Mouse (Mus musculus) spleen, postnatal 10 days (tissue): Measurements from ENCODE around the gene Rln3.

Source experiments
- DNase-seq, 2 experiments: peaks; one replicate each; pipeline ENCODE4 v3.0.0; 2021 to 2022; ENCODE audit warnings: low spot score in 2 of 2

Gene Rln3

DNA sequence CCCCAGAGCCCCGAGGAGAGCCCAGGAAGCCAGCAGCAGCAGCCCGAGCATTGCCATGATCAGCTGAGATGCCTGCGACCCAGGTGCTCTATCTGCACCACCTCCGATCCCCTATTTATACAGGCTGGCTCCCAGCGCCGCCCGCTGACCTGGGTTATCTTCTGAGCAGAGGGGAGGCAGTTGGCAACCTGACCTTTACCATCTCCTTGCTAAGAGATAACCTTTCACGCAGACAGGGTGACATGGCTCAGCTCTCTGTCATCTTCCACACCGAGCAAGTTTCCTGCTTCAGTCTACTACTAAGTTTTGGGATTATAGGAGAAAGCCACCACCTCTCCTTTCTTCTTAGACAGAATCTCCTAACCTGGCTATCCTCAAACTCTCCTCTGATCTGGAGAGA lies at the start of gene Rln3:
Gene Rln3 (minus strand): TSS at position 101 of the 400 bp plus-strand sequence.
- no peak for DNase-seq

DNA sequence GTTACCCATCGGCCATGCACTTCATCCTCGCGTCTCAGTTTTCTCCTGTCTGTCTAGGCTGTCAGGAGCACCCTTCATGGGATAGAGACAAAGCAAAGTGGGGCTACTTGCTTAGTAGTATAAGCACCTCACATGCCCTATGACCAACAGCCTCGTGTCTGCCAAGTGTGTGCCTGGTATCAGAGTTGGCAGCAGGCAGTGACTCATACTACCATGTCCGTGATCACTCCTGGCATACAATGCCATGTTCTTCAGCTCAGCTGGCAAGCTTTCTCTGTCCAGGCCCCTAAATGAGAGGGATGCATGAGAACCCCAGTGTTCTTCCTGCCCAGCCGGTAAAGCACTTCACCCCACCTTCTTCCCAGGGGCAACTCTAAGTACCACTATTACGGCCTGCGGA lies 45.8 kb upstream of the Rln3 start:
- DNase-seq: no peak

DNA sequence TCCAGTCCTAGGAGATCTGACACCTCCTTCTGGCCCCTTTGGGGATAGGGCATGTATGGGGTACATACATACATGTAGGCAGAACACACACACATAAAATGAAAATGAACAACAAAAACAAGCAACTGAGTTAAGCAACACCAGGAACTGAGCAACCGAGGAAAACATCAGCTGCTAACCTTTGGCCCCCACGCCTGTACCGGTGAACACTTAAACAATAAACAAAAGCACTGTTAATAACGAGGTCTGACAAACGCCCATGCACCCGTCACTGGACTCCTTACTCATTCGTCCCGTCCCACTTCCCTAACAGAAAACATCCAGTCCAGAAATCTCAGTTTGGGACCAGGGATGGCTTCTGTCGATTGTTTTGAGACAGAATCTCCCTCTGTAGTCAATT lies 44.5 kb upstream of the Rln3 start:
- DNase-seq: no peak

DNA sequence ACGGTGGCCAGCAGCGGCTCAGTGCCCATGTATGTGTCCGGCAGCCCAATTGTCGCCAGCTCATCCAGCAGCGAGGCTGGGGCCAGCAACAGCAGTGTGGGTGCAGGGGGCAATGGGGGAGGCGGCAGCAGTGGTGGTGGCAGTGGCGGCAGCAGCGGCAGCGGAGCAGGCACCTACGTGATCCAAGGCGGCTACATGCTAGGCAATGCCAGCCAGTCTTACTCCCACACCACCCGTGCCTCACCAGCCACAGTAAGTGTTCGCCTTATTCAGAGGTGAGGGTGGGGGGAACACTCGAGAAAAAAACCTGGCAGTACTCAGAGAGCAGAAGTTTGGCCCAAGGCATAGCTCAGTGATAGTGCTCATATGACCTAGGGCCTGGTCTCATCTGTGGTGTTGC lies 43.0 kb upstream of the Rln3 start:
- no peak for DNase-seq

DNA sequence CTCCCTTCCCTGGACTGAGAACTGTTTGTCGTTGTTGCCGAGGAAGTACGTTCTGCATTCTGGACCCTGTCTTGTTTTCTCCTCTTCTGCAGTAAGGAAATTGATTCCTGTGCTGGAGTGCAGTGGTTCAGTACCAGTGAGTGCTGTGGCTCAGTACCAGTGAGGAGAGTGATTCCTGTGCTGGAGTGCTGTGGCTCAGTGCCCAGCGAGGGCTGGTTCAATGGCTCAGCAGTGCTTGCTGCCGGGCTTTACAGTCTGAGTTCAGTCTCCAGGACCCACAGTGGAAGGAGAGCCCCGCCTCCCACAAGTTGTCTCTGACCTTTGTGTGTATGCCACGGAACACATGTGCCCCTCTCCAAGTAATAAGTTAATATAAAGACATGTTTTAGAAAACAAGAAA lies 42.4 kb upstream of the Rln3 start:
- no peak for DNase-seq

DNA sequence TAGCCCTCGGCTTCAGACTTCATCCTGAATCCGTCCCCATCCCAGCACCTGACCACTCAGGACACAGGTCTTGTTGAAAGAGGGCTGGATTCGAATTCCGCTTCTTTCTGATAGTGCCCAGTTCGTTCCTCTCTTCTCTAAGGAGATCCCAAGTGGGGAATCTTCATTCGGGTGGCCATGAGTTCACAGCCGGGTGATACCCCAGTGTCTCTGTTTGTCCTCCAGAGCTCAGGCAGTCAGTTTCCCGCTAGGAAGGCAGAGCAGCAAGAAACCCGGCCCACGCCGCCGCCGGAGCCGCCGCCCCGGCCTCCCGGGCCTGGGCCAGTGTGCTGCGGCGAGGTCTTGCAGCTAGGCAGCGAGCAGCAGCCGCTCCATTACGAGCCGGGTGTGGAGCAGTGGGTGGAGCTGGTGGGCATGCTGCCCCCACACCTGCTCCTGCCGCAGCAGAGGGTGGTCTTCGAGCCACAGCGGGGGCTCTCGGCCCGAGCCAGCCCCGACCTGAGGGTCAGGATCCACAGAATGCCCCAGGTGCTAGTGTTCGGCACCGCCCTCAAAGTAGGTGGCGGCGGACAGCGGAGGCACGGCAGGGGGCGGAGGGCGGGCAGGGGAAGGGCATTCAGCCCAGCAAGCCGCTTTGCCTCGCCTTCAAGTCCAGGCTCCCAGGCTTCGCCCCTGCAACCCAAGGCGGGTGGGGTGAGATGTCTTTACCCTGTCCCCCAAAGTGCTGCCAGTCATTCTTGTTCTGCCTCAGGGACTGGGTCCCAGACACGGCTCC lies 39.7 kb upstream of the Rln3 start:
- DNase-seq: no peak

DNA sequence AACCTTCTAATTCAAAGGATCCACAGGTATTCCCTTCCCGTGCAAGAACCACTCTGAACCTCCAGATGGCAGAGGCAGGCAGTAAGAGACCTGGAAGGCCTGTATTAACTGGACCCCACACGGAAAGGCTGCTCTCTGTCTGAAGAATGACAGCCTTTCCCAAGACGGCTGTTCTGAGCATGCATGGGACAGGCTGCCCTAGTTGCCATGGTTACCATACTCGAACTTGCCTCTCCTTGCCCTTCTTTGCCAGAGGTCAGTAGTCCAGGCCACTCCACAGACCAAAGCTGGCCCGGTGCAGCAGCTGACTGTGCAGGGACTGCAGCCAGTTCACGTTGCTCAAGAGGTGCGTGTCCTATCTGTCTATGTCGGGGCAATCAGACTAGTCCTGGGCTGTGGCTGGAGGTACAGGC lies 39.0 kb upstream of the Rln3 start:
- DNase-seq: no peak

DNA sequence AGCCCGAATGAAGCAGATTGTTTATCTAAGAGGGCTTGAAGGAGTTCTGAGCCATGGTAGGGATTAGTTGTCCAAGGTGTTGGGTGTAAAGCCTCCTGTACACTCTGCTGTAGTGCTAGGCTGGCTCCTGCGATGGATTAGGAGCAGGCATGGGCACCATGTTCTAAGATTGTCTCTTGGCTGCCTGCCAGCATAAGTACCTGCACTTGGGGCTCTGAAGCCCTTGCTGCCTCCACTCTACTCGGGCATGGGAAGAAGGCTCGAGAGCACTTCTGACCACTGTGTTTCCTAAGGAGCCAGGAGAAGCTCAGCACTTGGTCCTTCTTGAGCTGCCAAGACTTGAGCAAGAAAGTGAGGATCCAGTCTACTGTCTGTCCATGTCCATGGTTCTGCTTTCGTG lies 34.4 kb upstream of the Rln3 start:
- no peak for DNase-seq

DNA sequence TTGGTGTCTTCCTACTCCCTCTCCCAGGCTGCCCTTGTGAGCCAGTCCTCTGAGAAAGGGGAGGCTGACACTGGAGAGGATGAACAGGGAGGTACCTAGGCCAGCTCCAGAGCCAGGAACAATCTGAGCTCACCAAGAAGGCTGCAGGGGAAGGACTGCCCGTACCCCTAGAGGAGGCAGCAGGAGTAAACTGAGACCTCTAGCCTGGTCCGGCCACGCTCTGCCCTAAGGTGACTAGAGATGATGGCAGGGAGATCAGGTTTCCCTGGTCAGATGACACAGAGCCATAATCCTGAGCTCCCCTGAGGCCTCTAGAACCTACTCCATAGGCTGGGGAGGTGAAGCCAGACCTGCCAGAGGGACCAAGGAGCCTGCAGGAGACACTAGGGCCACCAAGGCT lies 32.0 kb upstream of the Rln3 start:
- no peak for DNase-seq

DNA sequence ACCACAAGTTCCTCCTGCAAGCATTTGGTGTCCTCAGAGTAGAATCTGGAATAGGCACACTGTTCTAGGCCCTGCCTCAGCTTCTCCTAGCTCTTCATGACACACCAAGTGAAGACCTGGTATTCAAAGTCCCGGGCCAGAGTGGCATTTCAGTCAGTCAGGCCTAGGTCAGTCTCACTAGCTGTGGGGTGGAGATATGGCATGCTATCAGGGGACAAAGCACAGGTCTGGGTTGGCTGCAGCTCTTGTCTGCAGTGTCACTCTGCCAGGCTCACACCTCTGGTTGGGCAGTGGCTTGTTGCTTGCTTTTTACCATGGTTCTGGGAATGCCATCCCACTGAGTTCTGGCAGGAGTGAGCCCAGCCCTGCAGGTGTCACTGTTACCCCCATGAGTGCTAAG lies 31.6 kb upstream of the Rln3 start:
- DNase-seq: no peak

DNA sequence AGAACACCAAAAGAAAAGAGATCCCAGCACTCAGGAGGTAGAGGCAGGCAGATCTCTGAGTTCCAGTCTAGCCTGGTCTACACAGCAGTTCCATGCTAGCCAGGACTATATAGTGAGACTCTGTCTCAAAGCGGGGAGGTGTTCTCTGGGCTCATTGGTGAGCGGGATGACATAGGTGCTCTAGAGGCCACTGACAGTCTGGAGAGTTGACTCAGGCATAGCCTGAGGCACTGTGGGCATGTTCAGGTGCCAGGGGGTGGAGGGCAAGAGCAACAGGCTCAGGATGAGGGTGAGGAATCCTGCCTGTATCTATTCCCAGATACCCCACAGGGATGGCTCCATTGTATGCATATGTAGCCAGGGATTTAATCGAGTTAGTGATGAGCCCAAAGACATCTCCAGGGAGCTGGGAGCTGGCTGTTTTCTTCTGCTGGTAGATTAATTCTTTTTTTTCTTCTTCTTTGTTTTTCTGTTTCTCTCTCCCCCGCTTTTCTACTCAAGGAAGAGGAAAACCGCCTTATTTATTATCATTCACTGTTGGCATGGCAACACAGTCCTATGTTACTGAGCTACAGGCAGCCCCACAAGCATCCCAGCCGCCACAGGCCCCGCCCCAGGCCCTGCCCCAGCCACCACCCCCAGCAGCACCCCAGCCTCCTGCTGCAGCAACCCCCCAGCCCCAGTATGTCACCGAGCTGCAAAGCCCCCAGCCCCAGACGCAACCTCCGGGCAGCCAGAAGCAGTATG lies 28.6 kb upstream of the Rln3 start:
- DNase-seq: no peak

DNA sequence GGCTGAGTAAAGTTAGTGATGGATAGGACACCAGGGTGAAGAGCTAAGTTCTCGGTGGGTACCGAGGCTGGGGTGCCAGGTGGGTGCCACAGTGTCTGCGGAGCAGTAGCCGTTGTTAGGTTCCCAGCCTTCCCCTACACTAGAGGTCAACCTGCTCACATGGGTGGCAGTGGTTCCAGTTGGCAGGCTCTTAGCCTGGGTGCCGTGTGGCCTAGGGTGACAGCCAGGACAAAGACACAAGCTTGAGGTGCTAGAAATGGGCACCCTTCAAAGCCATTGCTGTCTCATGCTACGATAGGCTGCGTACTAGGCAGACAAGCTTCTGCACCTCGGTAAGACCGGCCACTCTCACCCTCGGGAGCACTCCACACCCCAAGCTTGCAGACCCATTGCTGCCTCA lies 27.5 kb upstream of the Rln3 start:
- no peak for DNase-seq

DNA sequence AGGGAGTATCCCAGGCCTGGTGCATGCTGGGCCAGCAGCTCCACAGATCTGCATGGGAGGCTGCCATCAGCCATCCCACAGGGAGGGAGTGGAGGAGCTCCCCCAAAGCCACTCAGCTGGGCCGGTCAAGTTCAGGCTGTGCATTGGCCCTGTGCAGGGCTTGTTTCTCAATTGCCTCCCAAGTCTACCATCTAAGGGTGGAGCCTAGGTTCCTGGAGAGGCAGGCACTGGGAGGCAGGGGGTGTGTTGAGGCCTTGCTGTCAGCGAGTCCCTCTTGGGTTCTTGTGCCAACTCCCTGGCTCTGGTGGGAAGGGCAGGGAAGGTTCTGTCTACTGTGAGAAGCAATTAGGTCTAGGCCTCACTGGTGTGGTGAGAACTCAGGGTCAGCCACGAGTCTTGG lies 27.1 kb upstream of the Rln3 start:
- no peak for DNase-seq

DNA sequence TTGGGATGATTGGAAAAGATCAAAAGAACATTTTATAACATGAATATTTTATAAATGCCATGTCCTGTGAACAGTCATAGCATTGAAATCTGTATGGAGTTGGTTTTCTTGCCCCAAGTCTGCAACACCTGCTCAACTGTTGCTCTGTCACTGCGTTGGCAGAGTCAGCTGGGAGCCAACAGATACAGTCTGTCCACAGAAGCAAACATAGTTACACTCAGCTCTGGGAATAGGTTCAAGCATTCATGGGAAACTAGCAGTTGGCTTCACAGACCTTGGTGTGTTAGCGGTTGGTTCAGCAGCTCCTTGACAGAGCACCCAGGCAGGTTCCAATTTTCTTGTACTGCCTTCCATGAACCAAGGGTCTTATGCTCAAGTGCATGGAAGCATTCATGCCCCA lies 25.9 kb upstream of the Rln3 start:
- no peak for DNase-seq

DNA sequence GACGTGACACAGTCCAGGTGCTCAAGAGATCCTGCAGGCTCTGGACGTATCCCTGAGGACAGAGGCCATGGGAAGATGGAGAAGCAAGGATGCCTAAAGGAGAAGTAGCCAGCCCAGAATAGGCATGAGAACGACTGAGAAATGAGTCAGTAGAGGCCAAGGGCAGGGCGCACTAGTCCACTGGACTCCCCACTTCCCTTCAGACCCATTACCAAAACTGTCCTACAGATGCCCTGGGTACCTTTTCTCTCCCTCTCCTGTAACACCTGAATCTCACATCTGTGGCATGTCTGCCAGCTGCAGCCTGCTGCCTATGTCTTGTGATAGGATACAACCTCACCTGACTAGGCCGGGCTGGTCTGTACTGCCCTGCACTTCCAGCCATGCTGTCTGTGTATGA lies 25.4 kb upstream of the Rln3 start:
- DNase-seq: no peak

DNA sequence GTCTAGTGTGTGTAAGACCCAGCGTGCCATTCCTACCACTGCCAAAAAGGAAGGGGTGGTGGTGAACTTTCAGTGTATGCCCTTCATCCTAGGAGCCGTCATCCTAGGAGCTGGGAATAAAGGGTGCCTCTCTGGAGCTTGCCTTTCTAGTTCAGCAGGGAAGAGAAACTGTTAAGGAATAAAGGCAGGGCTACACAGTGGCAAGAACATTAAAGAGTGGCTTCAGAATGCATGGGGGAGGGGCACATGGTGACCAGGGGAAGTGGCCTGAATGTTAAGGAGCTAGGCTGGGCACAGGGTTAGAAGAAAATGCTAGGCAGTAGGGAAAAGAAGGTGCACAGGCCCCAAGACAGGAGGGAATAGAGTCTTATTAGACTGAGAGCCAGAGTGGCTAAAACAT lies 24.9 kb upstream of the Rln3 start:
- DNase-seq: no peak

DNA sequence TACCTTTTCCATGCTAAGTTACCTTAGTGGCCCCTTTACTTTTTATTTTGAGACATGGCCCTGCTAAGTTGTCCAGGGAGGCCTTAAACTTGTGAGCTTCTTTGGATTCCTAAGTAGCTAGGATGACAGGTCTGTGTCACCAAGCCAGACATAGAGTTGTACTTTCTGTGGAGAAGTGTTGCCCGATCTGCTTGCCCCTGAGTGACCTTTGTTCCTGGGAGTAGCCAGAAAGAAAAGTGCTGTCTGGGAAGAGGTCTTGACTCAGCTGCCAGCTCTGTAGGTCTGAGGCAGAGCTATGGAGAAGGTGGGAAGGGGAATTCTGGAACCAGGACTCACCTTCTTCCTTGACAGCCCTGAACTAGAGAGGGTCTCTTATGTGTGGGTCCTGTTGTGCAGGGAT lies 24.4 kb upstream of the Rln3 start:
- no peak for DNase-seq

DNA sequence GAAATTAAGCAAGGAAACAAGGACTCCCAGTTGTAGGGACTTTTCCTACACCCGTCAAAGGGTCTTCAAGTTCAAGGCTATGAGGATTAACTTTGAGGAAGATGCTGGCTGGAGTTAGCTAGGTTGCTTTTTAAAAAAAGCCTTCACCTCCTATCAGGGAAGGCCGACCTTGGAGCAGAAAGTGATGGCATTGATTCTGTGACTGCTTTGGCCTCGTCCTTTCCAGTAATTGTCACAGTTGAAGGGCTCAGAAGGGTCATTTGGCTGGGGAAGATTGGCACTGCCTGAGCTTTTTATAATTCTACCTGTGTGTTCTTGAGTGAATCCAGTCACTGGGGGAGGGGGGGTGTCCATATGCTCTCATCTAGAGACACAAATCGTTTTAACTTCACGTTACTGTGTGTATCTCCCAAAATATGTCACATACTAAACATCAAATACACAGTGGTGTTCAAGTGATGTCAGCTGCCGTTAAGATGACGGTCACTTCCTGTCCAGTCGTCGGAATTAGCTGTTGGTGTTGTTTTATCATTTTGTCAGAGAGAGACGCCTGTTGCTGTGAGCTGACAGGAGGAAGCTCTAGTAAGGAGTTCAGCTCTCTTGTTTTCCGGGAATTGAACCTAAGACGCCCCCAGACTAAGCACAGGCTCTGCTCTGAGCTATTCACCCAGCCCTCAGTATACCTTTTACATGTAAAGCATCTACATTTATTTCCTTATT lies 23.7 kb upstream of the Rln3 start:
- no peak for DNase-seq

DNA sequence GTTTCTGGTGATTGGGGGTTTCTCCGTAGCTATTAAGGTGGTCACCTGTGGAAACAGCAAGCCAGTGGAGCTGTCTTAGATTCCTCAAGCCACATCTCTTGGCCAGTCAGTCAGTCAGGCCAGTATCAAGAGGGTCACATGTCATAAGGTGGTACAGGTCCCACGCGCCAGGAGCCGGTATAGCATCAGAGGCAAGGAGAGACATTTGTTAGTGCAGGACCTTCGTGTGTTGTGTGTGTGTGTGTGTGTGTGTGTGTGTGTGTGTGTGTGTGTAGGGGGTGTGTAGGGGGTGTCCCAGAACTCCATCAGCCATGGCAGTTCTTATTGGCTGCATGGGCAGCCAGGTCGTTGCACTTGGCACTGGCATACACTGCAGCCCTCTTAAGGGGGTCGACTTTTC lies 23.1 kb upstream of the Rln3 start:
- DNase-seq: no peak

DNA sequence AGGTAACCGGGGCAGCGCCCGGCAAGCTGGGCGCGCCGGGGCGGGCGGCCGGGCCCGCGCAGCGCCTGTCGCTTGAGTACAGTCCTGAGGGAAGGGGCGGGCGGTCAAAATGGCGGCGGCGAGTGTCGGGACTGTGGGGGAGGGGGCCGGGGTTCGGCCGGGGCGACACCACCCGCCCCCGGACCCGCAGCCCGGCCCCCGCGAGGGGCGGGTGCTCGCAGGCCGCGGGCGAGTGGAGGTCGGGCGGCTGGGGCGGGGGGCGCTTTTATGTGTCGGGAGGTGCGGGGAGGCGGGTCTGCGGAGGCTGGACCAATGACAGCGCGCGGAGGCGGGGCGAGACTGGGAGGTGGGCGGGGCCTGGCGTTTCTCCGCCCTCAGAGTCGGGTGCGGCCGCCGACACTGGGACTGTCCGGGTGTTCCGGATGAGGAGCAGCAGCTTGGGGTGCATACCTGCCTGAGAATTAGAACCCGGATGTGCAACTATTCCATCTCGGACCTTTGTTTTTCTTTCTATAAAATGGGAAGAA lies 22.3 kb upstream of the Rln3 start:
- DNase-seq: peak; percentile 98 to 99

DNA sequence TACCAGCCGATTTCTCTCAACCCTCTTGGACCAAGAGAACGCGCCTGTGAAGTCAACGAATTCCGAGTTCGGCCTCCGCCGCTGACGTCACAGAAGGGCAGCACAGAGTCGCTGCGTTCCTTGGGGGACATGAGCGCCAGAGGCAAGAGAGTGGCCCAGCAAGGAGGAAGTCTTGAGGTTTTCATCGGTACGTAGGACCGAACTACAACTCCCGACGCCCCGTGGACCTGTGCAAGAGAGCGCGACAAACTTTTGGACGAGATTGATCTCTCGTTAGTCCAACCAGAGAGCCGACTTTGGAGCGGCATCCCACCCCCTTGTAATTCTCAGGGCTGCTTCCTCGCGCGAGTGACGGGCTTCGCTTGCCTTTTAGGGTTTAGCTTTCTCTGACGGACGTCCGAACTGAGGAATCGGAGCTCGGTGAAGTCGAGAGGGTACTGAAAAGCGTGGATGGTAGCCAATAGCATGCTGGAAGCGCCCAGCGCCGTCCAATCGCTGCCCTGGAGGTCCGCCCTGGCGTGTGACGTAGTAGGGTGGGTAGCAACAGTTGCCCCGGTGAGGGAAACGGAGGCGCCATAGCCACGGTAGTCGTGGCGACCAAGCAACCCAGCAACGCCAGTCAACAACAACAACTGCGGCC lies 21.6 kb upstream of the Rln3 start, which contains the start of gene Rfx1:
Gene Rfx1 (plus strand): TSS at position 544 of the 640 bp plus-strand sequence.
- DNase-seq: peak; percentile 95 to 98

DNA sequence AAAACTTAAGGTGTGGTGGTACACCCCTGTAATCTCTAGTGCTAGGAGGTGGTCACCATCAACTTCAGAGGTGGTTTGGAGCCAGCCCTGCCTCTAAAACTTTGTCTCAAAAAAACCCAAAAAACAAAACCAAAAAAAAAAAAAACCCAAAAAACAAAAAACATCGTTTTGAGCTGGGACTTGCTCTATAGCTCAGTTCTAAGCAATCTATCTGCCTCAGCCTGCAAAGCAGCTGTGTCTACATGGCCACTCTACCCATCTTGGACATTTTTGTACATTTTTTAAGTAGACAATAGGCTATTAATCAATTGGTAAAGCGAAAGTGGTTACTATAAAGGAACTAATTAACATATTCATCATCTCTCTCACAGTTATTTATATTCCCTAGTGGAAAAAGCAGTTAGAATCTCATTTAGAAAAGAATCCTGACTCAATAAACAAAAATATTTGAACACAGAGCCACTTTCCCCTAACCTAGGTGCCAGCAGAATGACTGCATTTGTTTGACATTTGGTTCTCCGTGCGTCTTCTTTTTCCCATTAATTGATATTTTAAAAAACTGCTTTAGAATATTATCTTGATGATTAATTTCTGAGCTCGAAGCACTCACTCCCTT lies 20.8 kb upstream of the Rln3 start:
- no peak for DNase-seq
